Mouse (Mus musculus): ENCODE measurements at regions not wholly inside any gene's neighbourhood (a gene's known extent, or its start where the extent isn't known, plus 50 kb on each side); places are given as distances from the start of the nearest gene placed in this dataset.
A peak's percentile ranks its signal among the peaks of the same experiment; 100 is the strongest.

DNA sequence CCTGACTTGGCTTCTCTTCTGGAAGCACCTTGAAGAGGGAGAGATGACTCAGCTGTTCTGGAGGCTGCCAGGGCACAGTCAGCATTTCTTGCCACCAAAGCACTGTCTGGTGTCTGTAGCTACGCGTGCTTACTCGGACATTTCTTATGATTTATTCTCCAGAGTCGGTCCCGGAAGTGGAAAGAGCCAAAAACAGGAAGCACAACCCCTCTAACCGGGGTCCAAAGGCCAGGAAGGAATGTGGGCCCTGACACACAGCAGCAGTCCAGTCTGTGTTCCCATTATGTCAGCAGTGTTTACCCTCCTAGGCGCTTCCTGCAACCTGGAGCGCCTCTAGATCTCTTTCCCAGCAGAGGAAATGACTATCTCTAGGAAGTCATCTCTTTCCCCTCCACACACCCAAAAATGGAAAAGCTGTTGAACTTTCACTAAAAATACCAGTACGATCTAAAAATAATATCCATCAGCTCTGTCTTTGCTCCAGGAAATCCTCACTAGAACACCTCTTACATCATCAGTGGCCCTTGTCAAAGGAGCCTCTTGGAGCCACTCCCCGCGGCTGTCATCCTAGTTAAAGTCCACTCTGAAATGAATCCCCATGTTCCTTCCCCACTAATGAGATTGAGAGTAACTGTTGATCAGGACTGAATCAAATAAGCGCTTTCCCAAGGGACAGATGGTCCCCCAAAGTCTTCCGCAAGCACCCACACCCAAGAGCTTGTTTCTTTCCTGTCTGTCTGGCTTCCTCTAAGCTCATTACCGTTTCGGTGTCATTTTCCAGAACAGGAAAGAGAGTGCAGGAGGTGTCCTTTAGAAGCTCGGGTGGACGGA lies 264.7 kb upstream of the Pard3b start:
- TF ChIP-seq GATA1 (IDR thresholded peaks at IDR 0.05; ENCODE audit: borderline replicate concordance, low read length) (no peak), FLI1 (IDR thresholded peaks at IDR 0.05; ENCODE audit: low read length) (no peak)
- Histone ChIP-seq H3K4me1 (peaks cover 30% of the 10 kb centered on the region), H3K36me3 (replicated peaks; ENCODE audit: low read length) (no peaks in the 10 kb centered on the region), H3K27me3 (replicated peaks) (no peaks in the 10 kb centered on the region), H3K4me3 (replicated peaks) (no peak overlapping the region), H3K9me3 (peaks cover 7% of the 10 kb centered on the region)

DNA sequence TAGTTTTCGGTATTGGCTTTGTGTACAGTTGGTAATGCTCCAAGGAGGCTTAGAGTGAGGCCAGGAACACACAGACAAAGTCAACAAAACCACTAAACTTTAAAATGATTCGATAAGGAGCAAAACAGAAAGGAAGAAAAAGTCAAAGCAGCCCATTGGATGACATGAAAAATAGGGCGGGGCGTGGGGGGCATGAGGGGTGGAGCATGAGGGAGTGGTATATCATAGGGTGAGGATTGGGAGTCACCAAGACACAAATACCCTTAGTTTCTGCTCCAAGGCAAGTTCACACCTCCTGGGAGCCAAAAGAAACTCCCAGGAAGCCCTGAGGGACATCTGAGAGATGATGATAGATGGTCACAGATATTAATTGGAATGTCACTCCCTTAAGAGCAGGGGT lies 262.2 kb upstream of the Pard3b start:
- no peaks in the 10 kb centered on the region for H3K36me3 ChIP-seq (replicated peaks; ENCODE audit: low read length)
- no peaks in the 10 kb centered on the region for H3K27me3 ChIP-seq (replicated peaks)
- H3K4me1 ChIP-seq = peaks cover 30% of the 10 kb centered on the region
- H3K9me3 ChIP-seq = peaks cover 4% of the 10 kb centered on the region
- TF ChIP-seq FLI1 (IDR thresholded peaks at IDR 0.05; ENCODE audit: low read length) (no peak), GATA1 (IDR thresholded peaks at IDR 0.05; ENCODE audit: borderline replicate concordance, low read length) (no peak)
- H3K4me3 ChIP-seq (replicated peaks) = no peak overlapping the region

DNA sequence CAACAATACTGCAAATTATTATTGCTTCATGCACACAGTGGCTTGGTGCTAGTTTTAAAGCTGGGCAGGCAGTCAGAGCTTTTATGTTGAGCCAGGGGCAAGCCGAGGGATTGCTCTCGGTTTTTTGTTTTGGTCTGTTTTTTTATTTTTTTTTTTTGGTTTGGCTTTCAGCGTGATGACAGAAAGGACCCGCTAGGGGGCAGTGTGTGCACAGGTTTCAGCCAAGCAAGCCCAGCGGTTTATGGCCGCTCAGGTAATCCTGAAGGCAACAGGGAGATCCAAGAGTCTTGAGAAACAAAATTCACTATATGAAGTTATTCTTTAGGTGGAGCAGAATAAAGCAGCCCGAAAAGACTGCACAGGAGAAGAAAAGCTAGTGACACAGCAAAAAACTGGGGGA lies 261.6 kb upstream of the Pard3b start:
- H3K27me3 ChIP-seq (replicated peaks) = no peaks in the 10 kb centered on the region
- H3K4me3 ChIP-seq (replicated peaks) = peak overlapping the region; percentile 38
- TF ChIP-seq FLI1 (IDR thresholded peaks at IDR 0.05; ENCODE audit: low read length) (no peak), GATA1 (IDR thresholded peaks at IDR 0.05; ENCODE audit: borderline replicate concordance, low read length) (no peak)
- H3K9me3 ChIP-seq = no peaks in the 10 kb centered on the region
- peaks cover 30% of the 10 kb centered on the region for H3K4me1 ChIP-seq
- no peaks in the 10 kb centered on the region for H3K36me3 ChIP-seq (replicated peaks; ENCODE audit: low read length)

GRCm38 (mm10) chr1:61378240-61378639 lies 260.4 kb upstream of the Pard3b start:
- Histone ChIP-seq H3K36me3 (replicated peaks; ENCODE audit: low read length) (no peaks in the 10 kb centered on the region), H3K4me3 (replicated peaks) (peak overlapping the region; percentile 50), H3K9me3 (no peaks in the 10 kb centered on the region), H3K27me3 (replicated peaks) (no peaks in the 10 kb centered on the region), H3K4me1 (peaks cover 28% of the 10 kb centered on the region)
- TF ChIP-seq FLI1 (IDR thresholded peaks at IDR 0.05; ENCODE audit: low read length) (no peak), GATA1 (IDR thresholded peaks at IDR 0.05; ENCODE audit: borderline replicate concordance, low read length) (no peak)

DNA sequence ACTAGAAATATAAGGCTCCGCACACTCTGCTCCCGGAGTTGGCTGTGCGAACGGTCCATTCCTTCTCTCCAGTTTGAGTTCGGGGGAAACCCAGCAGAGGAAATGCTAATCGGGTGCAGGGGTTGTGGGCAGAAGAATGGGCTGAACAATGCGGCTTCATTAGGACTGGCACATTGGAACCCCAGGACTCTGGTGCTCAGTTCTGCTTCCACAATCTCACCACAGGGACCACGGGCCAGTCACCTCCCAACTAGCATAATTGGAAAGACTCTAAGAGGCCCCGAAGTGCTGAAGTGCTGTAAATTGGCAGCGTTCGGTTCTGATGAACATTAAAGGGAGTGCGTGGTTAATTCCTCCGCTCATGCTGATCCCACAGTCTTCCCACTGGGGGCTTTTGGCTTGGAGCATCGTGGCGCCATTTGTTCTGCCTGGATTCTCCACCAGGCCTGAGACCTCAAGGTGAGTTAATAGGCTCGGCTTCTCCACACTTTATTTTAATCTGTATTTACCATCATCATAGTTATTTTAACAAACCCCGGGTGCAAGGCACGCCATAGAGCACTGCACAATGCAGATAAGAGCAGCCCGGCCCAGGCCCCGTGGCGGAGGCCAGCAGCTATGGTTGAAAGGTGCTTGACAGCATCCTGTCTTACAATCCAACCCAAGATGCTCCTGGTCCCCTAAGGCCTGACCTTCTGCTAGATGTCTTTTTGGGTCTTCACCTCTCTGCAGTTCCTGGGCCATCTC lies 258.7 kb upstream of the Pard3b start:
- no peak overlapping the region for H3K4me3 ChIP-seq (replicated peaks)
- H3K9me3 ChIP-seq = no peaks in the 10 kb centered on the region
- TF ChIP-seq GATA1 (IDR thresholded peaks at IDR 0.05; ENCODE audit: borderline replicate concordance, low read length) (no peak), FLI1 (IDR thresholded peaks at IDR 0.05; ENCODE audit: low read length) (no peak)

GRCm38 (mm10) chr1:61387587-61387986 lies 251.0 kb upstream of the Pard3b start:
- H3K9me3 ChIP-seq = no peaks in the 10 kb centered on the region
- TF ChIP-seq FLI1 (IDR thresholded peaks at IDR 0.05; ENCODE audit: low read length) (no peak), GATA1 (IDR thresholded peaks at IDR 0.05; ENCODE audit: borderline replicate concordance, low read length) (no peak)

More for the DNA sequence above, 258.7 kb upstream of the Pard3b start:
- no peaks in the 10 kb centered on the region for H3K27me3 ChIP-seq (replicated peaks)
- peaks cover 21% of the 10 kb centered on the region for H3K4me1 ChIP-seq
- H3K36me3 ChIP-seq (replicated peaks; ENCODE audit: low read length) = no peaks in the 10 kb centered on the region

GRCm38 (mm10) chr1:61397796-61398195 lies 240.8 kb upstream of the Pard3b start:
- Histone ChIP-seq H3K36me3 (replicated peaks; ENCODE audit: low read length) (no peaks in the 10 kb centered on the region), H3K4me3 (replicated peaks) (no peak overlapping the region), H3K9me3 (no peaks in the 10 kb centered on the region), H3K27me3 (replicated peaks) (peaks cover 2% of the 10 kb centered on the region), H3K4me1 (peaks cover 4% of the 10 kb centered on the region; the same call in 1 of the 2 replicates)
- TF ChIP-seq FLI1 (IDR thresholded peaks at IDR 0.05; ENCODE audit: low read length) = no peak
- no peak for TF ChIP-seq GATA1 (IDR thresholded peaks at IDR 0.05; ENCODE audit: borderline replicate concordance, low read length)

More at GRCm38 (mm10) chr1:61387587-61387986, 251.0 kb upstream of the Pard3b start:
- Histone ChIP-seq H3K36me3 (replicated peaks; ENCODE audit: low read length) (no peaks in the 10 kb centered on the region), H3K4me3 (replicated peaks) (no peak overlapping the region), H3K4me1 (no peaks in the 10 kb centered on the region), H3K27me3 (replicated peaks) (peaks cover 2% of the 10 kb centered on the region)

DNA sequence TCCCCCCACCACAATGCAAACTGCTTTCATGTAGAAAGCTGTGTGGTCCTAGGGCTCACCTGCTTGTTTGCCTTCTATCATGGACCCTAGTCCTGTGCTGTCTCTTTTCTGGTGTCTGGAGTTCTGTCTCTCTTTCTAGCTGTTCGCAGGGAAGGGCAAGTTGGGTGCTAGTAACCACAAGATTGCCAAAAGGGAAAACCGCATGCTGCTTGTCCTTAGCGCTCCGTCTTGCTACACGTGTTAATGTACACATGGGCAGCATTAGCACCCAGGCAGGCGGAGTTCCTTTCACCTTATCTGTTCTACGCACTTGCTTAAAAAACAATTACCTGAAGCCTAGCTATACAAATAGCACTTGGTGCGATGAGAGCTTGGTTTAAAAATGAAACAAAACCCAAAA lies 236.3 kb upstream of the Pard3b start:
- peaks cover 2% of the 10 kb centered on the region for H3K27me3 ChIP-seq (replicated peaks)
- H3K9me3 ChIP-seq = no peaks in the 10 kb centered on the region
- H3K4me3 ChIP-seq (replicated peaks) = peak overlapping the region; percentile 83
- TF ChIP-seq GATA1 (IDR thresholded peaks at IDR 0.05; ENCODE audit: borderline replicate concordance, low read length) = no peak
- no peak for TF ChIP-seq FLI1 (IDR thresholded peaks at IDR 0.05; ENCODE audit: low read length)
- H3K36me3 ChIP-seq (replicated peaks; ENCODE audit: low read length) = no peaks in the 10 kb centered on the region
- peaks cover 4% of the 10 kb centered on the region; the same call in 1 of the 2 replicates for H3K4me1 ChIP-seq

- H3K4me1 ChIP-seq = peaks cover 3% of the 10 kb centered on the region; the same call in 1 of the 2 replicates
- H3K36me3 ChIP-seq (replicated peaks; ENCODE audit: low read length) = no peaks in the 10 kb centered on the region
- H3K9me3 ChIP-seq = no peaks in the 10 kb centered on the region
- no peaks in the 10 kb centered on the region for H3K27me3 ChIP-seq (replicated peaks)
- H3K4me3 ChIP-seq (replicated peaks) = no peak overlapping the region
- no peak for TF ChIP-seq GATA1 (IDR thresholded peaks at IDR 0.05; ENCODE audit: borderline replicate concordance, low read length)
Measured at GRCm38 (mm10) chr1:61407201-61407600, 231.4 kb upstream of the Pard3b start.

DNA sequence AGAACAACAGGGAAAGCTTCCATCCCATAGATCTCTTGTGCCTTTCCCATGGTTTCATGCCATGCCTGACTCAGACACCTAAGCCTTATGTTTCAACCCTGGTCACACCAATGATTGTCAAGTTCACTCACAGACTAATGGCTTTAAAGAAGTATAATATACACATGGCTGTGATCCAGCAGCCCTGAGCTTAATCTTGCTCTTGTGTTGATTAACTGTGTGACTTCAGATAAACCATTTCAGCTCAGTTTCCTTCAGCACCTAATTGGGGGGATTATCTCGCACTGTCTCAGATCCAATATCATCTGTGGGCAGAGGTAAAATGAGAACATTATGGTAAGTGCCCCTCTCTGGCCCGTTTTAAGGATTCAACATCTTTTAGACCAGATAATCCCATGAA lies 223.9 kb upstream of the Pard3b start:
- TF ChIP-seq FLI1 (IDR thresholded peaks at IDR 0.05; ENCODE audit: low read length) (no peak), GATA1 (IDR thresholded peaks at IDR 0.05; ENCODE audit: borderline replicate concordance, low read length) (no peak)

More for the DNA sequence above, 223.9 kb upstream of the Pard3b start:
- H3K4me3 ChIP-seq (replicated peaks) = no peak overlapping the region
- no peaks in the 10 kb centered on the region for H3K27me3 ChIP-seq (replicated peaks)
- no peaks in the 10 kb centered on the region for H3K4me1 ChIP-seq
- no peaks in the 10 kb centered on the region for H3K36me3 ChIP-seq (replicated peaks; ENCODE audit: low read length)
- H3K9me3 ChIP-seq = no peaks in the 10 kb centered on the region

Measured in megakaryocyte, embryonic 14.5 days (primary cell).